ENCODE assay signal across 13 mouse cellular contexts in the genomic region with DNA sequence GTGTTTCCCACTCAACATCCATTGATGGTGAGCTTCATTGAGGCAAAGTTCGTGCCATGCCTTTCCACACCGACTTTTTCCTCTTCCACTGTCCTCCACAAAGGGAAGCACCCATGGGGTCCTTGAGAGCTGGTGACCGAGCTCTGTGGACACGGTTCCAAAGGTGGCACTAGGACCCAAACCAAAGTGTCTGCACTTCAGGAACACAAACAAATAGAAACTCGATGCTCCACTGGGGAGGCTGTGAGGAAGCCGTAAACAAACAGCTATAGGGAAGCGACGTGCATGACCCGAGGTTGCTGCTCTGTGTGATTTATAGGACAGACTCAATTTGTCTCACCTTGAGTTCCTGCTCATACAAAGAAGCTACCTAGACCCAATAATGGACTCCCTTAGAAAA.
DNase-seq lines count a peak whose midpoint lies in the region; ATAC-seq and TF ChIP-seq lines count a peak whose summit lies in the region.
"Had no signal": no experiment of that assay in that cellular context is flagged by ENCODE, and none has a peak within 500 bp of the region (broad histone marks: within the 10 kb centered on the region; RNA-seq: fewer than 3 reads in every experiment).

No protein-coding gene starts in this region.

- no peak overlapping the region for H3K4me2 ChIP-seq in kidney, embryonic 14.5 days (replicated peaks; ENCODE audit: low read depth, low read length)
- H3K4me2 ChIP-seq in midbrain, embryonic 11.5 days: no peak overlapping the region
- H3K4me2 ChIP-seq in midbrain, embryonic 16.5 days (ENCODE audit: low read length): no peak overlapping the region
- H3K4me2 ChIP-seq: embryonic facial prominence, embryonic 13.5 days; embryonic facial prominence, embryonic 15.5 days; forebrain, embryonic 12.5 days had no signal

- no peak overlapping the region for H3K9ac ChIP-seq in kidney, embryonic 14.5 days (ENCODE audit: low read depth, low read length)
- H3K9ac ChIP-seq in midbrain, embryonic 11.5 days (ENCODE audit: low read length): no peak overlapping the region
- H3K9ac ChIP-seq in midbrain, embryonic 16.5 days (ENCODE audit: low read depth, low read length): no peak overlapping the region
- H3K9ac ChIP-seq: embryonic facial prominence, embryonic 13.5 days; embryonic facial prominence, embryonic 15.5 days; forebrain, embryonic 12.5 days had no signal

- H3K27ac ChIP-seq in kidney, embryonic 14.5 days (ENCODE audit: low read depth, low read length): no peak overlapping the region
- H3K27ac ChIP-seq in kidney, adult 2 months (ENCODE audit: insufficient read depth, low read depth, low read length): no peak overlapping the region
- no peak overlapping the region for H3K27ac ChIP-seq in midbrain, embryonic 11.5 days (ENCODE audit: low read depth, low read length)
- H3K27ac ChIP-seq in midbrain, embryonic 16.5 days (ENCODE audit: low read length): no peak overlapping the region
- H3K27ac ChIP-seq: embryonic facial prominence, embryonic 13.5 days; embryonic facial prominence, embryonic 15.5 days; forebrain, embryonic 10.5 days; forebrain, embryonic 12.5 days had no signal

- no peaks in the 10 kb centered on the region for H3K36me3 ChIP-seq in kidney, embryonic 14.5 days (ENCODE audit: control insufficient read depth, insufficient read depth, low read length)
- no peaks in the 10 kb centered on the region for H3K36me3 ChIP-seq in kidney, adult 2 months (ENCODE audit: control insufficient read depth, insufficient read depth, low read length)
- H3K36me3 ChIP-seq in midbrain, embryonic 11.5 days (ENCODE audit: control insufficient read depth, insufficient read depth, low read length): no peaks in the 10 kb centered on the region
- no peaks in the 10 kb centered on the region for H3K36me3 ChIP-seq in midbrain, embryonic 16.5 days (ENCODE audit: control insufficient read depth, insufficient read depth, low read length)
- H3K36me3 ChIP-seq: embryonic facial prominence, embryonic 13.5 days; embryonic facial prominence, embryonic 15.5 days; forebrain, embryonic 10.5 days; forebrain, embryonic 12.5 days had no signal

- no peaks in the 10 kb centered on the region for H3K9me3 ChIP-seq in kidney, embryonic 14.5 days (ENCODE audit: control insufficient read depth, low read length)
- H3K9me3 ChIP-seq in midbrain, embryonic 11.5 days (ENCODE audit: control insufficient read depth, low read length): no peaks in the 10 kb centered on the region
- no peaks in the 10 kb centered on the region for H3K9me3 ChIP-seq in midbrain, embryonic 16.5 days (replicated peaks; ENCODE audit: control insufficient read depth, low read length, poor library complexity, severe bottlenecking)
- H3K9me3 ChIP-seq: embryonic facial prominence, embryonic 13.5 days; embryonic facial prominence, embryonic 15.5 days; forebrain, embryonic 10.5 days; forebrain, embryonic 12.5 days had no signal

- 46% methylated on average over 9 of the region's 9 CpGs for WGBS in kidney, embryonic 14.5 days
- WGBS in kidney, adult 2 months: 56% methylated on average over 9 of the region's 9 CpGs
- 86% methylated on average over 9 of the region's 9 CpGs for WGBS in midbrain, embryonic 11.5 days
- WGBS in midbrain, embryonic 16.5 days: 84% methylated on average over 9 of the region's 9 CpGs

- TF ChIP-seq POLR2A in kidney, adult 2 months (IDR thresholded peaks at IDR 0.05; ENCODE audit: low read depth, low read length): no peak

- no peak overlapping the region for H3K4me3 ChIP-seq in kidney, embryonic 14.5 days (ENCODE audit: low read length)
- no peak overlapping the region for H3K4me3 ChIP-seq in kidney, adult 2 months (ENCODE audit: insufficient read depth, low read depth, low read length)
- H3K4me3 ChIP-seq in midbrain, embryonic 11.5 days (ENCODE audit: low read depth, low read length): no peak overlapping the region
- H3K4me3 ChIP-seq in midbrain, embryonic 16.5 days (ENCODE audit: low read depth, low read length): no peak overlapping the region
- H3K4me3 ChIP-seq: embryonic facial prominence, embryonic 13.5 days; embryonic facial prominence, embryonic 15.5 days; erythroblast, embryonic 14.5 days; forebrain, embryonic 10.5 days; forebrain, embryonic 12.5 days had no signal

- ATAC-seq in kidney, embryonic 14.5 days (ENCODE audit: low FRiP score, low TSS enrichment): 0 out of 2 replicates have a peak, but pooled peaks have one; percentile 32
- ATAC-seq in midbrain, embryonic 11.5 days (ENCODE audit: low FRiP score): no peak
- ATAC-seq in midbrain, embryonic 16.5 days: no peak
- ATAC-seq: forebrain, embryonic 14.5 days; forebrain, embryonic 16.5 days had no signal

- peak; percentile 73 for DNase-seq in heart, adult 11 months
- DNase-seq in heart, adult 18-20 months: no peak
- DNase-seq in kidney, adult 2 months: no peak
- DNase-seq in midbrain, embryonic 11.5 days (ENCODE audit: low spot score, missing footprints): peak; percentile 81

- H3K27me3 ChIP-seq in kidney, embryonic 14.5 days (ENCODE audit: control insufficient read depth, insufficient read depth, low read length): no peaks in the 10 kb centered on the region
- no peaks in the 10 kb centered on the region for H3K27me3 ChIP-seq in kidney, adult 2 months (replicated peaks; ENCODE audit: control insufficient read depth, insufficient read depth, low read length)
- no peaks in the 10 kb centered on the region for H3K27me3 ChIP-seq in midbrain, embryonic 11.5 days (ENCODE audit: control insufficient read depth, insufficient read depth, low read length)
- H3K27me3 ChIP-seq in midbrain, embryonic 16.5 days (ENCODE audit: control insufficient read depth, insufficient read depth, low read depth, low read length): no peaks in the 10 kb centered on the region
- H3K27me3 ChIP-seq: embryonic facial prominence, embryonic 13.5 days; embryonic facial prominence, embryonic 15.5 days; forebrain, embryonic 12.5 days had no signal

- H3K4me1 ChIP-seq in kidney, embryonic 14.5 days (ENCODE audit: control insufficient read depth, insufficient read depth, low read length): peaks cover 6% of the 10 kb centered on the region; the same call in 1 of the 2 replicates
- no peaks in the 10 kb centered on the region for H3K4me1 ChIP-seq in kidney, adult 2 months (ENCODE audit: control insufficient read depth, insufficient read depth, low read length)
- peaks cover 4% of the 10 kb centered on the region; the same call in 1 of the 2 replicates for H3K4me1 ChIP-seq in midbrain, embryonic 11.5 days (ENCODE audit: control insufficient read depth, insufficient read depth, low read length)
- H3K4me1 ChIP-seq in midbrain, embryonic 16.5 days (ENCODE audit: control insufficient read depth, insufficient read depth, low read length): peaks cover 5% of the 10 kb centered on the region

- TF ChIP-seq CTCF in kidney, adult 2 months (conservative IDR thresholded peaks at IDR 0.05; ENCODE audit: insufficient read depth, insufficient read length, low read depth, low read length): no peak

Comparison
In these comparisons a context has a peak if more than half of its experiments do, and no peak if none do; other contexts are left out.
1. DNase-seq: peak in heart, adult 11 months (single experiment) and midbrain, embryonic 11.5 days (single experiment); none in heart, adult 18-20 months (0 of 2) and kidney, adult 2 months (single experiment).